Mouse (Mus musculus) right cerebral cortex, postnatal 14 days (tissue): ENCODE data around the gene Pole2.
A peak's percentile ranks its signal among the peaks of the same experiment; 100 is the strongest.
"Not testable (repeated sequence)": the region's sequence is repeated elsewhere in the genome, so short reads cannot be mapped to it uniquely, and the experiment has no call there.

ENCODE experiments used
- DNase-seq: peaks from one replicate; pipeline ENCODE4 v3.0.0; 2022

Pole2 gene

GRCm38 (mm10) chr12:69177526-69177925 lies 50.5 kb downstream of the Pole2 start:
- no peak for DNase-seq

GRCm38 (mm10) chr12:69175975-69176374 lies 52.0 kb downstream of the Pole2 start:
- DNase-seq, result no peak

- no peak for DNase-seq
These were observed 56.7 kb downstream of the Pole2 start for GRCm38 (mm10) chr12:69171307-69171706.

- DNase-seq, result peak; percentile 82
These were observed 59.4 kb downstream of the Pole2 start, which contains the start of gene Lrr1 for GRCm38 (mm10) chr12:69168461-69169106. Gene Lrr1, plus strand, starts transcription at chr12:69168814.

GRCm38 (mm10) chr12:69167656-69168460 lies 60.1 kb downstream of the Pole2 start:
- no peak for DNase-seq

GRCm38 (mm10) chr12:69166861-69167581 lies 61.0 kb downstream of the Pole2 start:
- not testable (repeated sequence) for DNase-seq

GRCm38 (mm10) chr12:69164904-69165303 lies 63.1 kb downstream of the Pole2 start:
- DNase-seq, result no peak

GRCm38 (mm10) chr12:69163586-69163985 lies 64.4 kb downstream of the Pole2 start:
- not testable (repeated sequence) for DNase-seq

- not testable (repeated sequence) for DNase-seq
These were observed 67.3 kb downstream of the Pole2 start for GRCm38 (mm10) chr12:69160677-69161076.

- DNase-seq, result no peak
These were observed 68.4 kb downstream of the Pole2 start for GRCm38 (mm10) chr12:69159578-69159940.

GRCm38 (mm10) chr12:69158765-69159577 lies 69.0 kb downstream of the Pole2 start, which contains the start of gene Rps29:
Gene Rps29, minus strand, starts transcription at chr12:69159186.
- DNase-seq, result peak; percentile 96

- no peak for DNase-seq
These were observed 69.6 kb downstream of the Pole2 start for GRCm38 (mm10) chr12:69158366-69158764.

- no peak for DNase-seq
These were observed 70.9 kb downstream of the Pole2 start for GRCm38 (mm10) chr12:69157107-69157506.

GRCm38 (mm10) chr12:69156436-69156835 lies 71.6 kb downstream of the Pole2 start:
- no peak for DNase-seq

GRCm38 (mm10) chr12:69155923-69156322 lies 72.1 kb downstream of the Pole2 start:
- DNase-seq, result no peak
